Mouse (Mus musculus) B cell, adult 2 months (primary cell): ENCODE results near the gene Copz1.

Experiments used
- DNase-seq, 2 experiments: peaks; one replicate each; pipeline ENCODE4 v3.0.0; 2022

The Copz1 gene

GRCm38 (mm10) chr15:103340786-103341185 is 68.3 kb downstream of the Copz1 start:
- no peak for DNase-seq

- DNase-seq, result no peak
Measured at GRCm38 (mm10) chr15:103341547-103341946, 69.0 kb downstream of the Copz1 start.

GRCm38 (mm10) chr15:103342415-103342814 is 69.9 kb downstream of the Copz1 start:
- DNase-seq, result peak; percentile 87 to 89

- DNase-seq, result no peak
Measured at GRCm38 (mm10) chr15:103343008-103343407, 70.5 kb downstream of the Copz1 start.

- no peak for DNase-seq
Measured at GRCm38 (mm10) chr15:103343556-103343955, 71.0 kb downstream of the Copz1 start.

- no peak for DNase-seq
Measured at GRCm38 (mm10) chr15:103345789-103346188, 73.3 kb downstream of the Copz1 start.

- DNase-seq, result peak; percentile 70 to 75
Measured at GRCm38 (mm10) chr15:103347275-103347684, 74.8 kb downstream of the Copz1 start.
